Mouse (Mus musculus) left cerebral cortex, adult 11 months (tissue): Measurements from ENCODE around the gene Taf8.

ENCODE experiments used
- DNase-seq: peaks from one replicate; pipeline ENCODE4 v3.0.0; 2022; ENCODE audit warnings: low spot score

Taf8 gene

GRCm38 (mm10) chr17:47501946-47502706, at the start of gene Taf8:
Gene Taf8 (minus strand): TSS chr17:47502292.
- DNase-seq, result peak; percentile 89

DNA sequence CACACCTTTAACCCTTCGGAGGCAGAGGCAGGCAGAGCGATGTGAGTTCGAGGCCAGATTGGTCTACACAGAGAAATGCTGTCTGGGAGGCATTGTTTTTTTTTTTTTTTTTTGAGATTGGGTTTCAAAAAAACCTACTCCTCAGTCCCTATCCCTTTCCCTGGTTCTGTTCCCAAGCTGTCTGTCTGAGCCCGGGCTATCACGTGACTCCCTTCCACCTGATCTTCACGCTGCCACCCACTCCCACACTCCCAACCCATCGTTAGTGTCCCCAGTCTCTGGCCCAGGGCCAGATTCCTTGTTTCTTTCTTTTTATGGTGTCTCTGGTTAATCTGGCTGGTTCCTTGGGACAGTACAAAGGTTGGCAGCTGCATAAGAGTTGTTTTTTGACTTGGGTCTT, 49.0 kb upstream of the Taf8 start:
- no peak for DNase-seq

DNA sequence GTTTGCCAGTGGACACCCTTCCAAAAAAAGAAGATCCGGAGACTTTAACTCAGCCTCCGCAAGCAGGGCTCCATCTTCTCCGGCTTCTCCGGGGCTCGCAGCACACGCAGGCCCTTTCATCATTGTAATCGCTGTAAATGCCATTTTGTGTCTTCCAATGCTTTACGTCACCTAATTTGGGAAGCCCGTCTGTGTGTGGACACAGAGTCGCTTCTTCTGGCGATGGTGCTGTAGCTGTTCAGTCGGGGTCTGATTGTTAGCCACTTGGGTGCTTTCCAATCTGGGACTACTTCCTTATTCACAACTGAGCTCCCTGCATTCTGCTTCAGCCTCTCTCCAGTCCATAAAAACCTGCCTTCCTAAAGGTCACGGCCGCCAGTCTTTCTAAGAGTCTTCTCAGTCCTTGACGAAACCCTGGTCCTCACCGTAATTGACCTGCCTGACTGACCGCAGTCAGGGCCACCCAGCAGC, 43.8 kb upstream of the Taf8 start:
- peak; percentile 29 for DNase-seq

GRCm38 (mm10) chr17:47545154-47545553, 43.1 kb upstream of the Taf8 start:
- DNase-seq, result no peak

- DNase-seq, result no peak
Measured at GRCm38 (mm10) chr17:47543051-47543650, 41.1 kb upstream of the Taf8 start.

DNA sequence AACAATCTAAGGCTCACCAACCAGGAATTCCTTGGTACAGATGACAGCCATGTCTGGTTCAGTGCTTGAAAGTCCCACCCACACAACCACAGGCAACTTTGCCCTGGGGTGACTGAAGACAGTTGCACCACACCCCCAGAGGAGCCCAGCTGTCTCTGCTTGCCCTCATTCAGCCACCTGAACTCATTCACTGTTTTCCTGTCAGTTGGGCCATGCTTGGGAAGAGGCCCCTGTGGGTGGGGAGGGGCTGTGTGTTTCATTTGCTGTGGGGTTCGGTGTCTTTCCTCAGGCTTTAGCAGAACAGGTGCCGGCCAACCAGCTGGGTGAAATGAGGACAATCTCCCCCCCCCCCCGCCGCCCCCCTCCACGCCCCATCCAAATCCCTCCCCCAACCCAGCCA, 40.0 kb upstream of the Taf8 start:
- DNase-seq, result no peak

DNA sequence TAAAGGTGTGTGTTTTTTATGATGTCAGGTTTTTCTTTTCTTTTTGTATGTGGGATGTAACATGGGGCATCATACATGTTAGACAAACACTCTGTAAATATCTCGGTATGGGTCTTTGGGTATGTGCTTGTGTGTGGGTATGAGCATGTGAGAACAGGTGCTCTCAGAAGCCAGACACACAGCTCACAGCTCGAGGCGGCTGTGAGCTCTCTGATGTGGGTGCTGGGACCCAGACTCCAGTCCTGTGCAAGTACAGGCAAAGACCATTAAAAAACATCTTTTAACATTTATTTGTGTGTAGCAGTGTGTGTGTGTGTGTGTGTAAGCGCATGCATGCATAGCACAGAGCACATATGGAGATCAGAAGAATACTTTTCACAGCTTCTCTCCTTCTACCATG, 37.0 kb upstream of the Taf8 start:
- no peak for DNase-seq

GRCm38 (mm10) chr17:47538049-47538448, 36.0 kb upstream of the Taf8 start:
- DNase-seq, result no peak

DNA sequence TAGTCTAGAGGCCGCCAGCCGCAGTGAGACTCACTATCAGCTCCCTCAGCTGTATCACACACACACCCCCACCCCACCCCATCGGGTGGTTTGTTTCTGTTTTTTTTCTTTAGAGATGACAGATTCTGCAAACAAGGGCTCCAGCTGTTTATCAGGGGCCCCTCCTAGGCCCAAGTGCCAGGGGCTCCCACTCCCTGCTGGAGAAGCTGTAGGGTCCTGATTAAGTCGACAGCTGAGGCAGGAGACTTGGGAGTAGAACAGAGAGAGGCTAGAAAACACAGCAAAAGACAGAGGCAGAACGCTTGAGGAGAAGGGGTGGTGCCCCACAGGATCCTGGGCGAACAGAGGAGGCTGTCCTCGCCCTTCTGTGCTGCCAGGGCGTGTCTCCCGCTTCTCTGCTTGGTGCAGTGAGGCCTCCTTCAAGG, 33.7 kb upstream of the Taf8 start:
- no peak for DNase-seq

- DNase-seq, result no peak
Measured at GRCm38 (mm10) chr17:47533691-47534090, 31.6 kb upstream of the Taf8 start.

- DNase-seq, result no peak
Measured at GRCm38 (mm10) chr17:47532364-47532763, 30.3 kb upstream of the Taf8 start.

DNA sequence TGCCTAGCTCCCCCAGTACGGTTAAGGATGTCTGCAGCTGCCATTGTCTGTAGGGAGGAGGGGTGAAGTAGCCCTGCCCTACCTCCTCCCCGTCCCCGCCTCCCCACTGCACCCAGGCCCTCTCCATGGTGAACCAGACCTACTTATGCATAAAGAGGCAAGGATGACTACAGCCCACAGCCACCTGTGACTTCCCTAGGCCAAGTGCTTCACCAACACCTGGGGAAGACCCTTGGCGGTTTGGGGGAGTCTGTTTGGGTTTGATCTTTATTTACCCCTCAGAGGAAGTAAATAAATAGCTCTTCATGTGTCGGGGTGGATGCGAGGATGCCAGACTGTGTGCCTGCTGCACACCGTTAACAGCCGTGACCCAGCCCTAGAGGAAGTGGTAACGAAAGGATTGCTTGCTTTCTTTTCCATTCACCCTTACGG, 29.3 kb upstream of the Taf8 start:
- DNase-seq, result no peak

GRCm38 (mm10) chr17:47529595-47529994, 27.5 kb upstream of the Taf8 start:
- no peak for DNase-seq

GRCm38 (mm10) chr17:47528919-47529318, 26.8 kb upstream of the Taf8 start:
- DNase-seq, result no peak

- no peak for DNase-seq
Measured at GRCm38 (mm10) chr17:47527581-47528300, 25.6 kb upstream of the Taf8 start.

DNA sequence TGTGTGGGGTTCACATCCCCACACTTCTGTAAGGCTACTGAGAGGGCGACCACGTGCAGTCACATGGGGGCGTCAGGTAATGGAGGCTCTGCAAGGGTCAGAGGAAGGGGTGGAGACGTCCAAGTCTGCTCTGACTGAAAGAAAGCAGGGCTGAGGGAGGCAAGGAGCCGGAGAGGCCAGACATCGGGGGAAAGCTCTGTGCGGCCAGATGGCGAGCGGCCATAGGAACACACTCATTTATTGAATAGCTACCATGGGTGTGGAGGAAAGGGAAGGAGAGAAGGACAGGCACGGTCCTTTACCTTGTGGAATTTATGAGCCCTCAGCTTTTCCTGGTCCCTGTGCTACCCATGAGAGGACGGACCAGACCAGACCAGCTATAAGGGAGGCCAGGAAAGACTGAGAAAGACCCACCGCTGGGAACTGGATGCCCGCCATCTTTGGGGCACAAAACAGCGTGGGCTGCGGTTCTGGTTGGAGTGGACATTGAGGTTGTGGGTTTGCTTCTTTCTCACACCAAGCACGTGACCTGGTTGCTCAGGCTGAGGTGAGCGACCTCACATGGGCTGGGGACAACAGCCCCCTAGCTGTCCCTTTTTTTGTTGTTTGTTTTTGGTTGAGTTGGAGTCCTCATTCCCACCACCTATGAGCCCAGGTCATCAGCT, 24.9 kb upstream of the Taf8 start:
- DNase-seq, result no peak

DNA sequence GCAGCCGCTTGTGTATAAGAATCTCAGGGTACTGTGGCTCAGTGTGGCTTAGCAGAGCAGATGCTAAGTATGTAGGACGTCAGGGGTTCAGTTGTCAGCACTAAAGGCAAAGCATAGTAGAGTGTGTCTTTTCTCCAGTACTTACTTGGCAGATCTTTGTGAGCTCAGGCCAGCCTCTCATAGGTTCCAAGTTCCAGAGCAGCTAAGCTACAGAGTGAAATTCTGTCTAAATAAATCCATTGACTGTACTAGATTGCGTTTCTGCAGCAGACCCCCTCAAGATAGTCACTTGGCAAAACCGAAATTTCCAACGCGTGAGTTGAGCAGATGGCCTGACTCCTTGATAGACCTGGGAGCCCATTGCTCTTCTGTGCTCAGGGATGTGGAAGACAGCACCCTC, 22.9 kb upstream of the Taf8 start:
- no peak for DNase-seq

- no peak for DNase-seq
Measured at GRCm38 (mm10) chr17:47524055-47524454, 22.0 kb upstream of the Taf8 start.

DNA sequence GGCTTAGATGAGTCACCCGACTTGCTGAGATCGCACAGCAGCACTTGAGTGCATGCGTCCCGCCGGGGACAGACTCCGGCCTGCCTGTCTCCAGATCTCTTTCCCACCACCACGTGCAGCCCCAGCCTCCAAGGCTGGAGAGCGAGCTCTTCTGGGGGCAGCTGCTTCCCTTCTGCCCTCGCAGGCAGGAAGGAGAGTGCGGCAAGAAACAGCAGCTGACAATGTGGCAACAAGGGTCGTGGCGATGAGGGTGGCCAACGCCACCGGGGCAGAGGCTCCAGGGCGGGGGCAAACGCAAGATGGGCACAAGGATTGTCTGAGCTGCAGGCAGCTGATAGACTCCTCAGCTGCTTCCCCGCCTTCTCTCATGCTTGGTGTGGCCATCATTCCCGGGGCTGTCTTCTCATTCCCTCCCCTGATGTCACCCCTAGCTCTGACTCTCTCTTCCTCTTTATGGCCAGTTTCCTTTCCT, 21.2 kb upstream of the Taf8 start:
- no peak for DNase-seq

GRCm38 (mm10) chr17:47522536-47522935, 20.4 kb upstream of the Taf8 start:
- no peak for DNase-seq

DNA sequence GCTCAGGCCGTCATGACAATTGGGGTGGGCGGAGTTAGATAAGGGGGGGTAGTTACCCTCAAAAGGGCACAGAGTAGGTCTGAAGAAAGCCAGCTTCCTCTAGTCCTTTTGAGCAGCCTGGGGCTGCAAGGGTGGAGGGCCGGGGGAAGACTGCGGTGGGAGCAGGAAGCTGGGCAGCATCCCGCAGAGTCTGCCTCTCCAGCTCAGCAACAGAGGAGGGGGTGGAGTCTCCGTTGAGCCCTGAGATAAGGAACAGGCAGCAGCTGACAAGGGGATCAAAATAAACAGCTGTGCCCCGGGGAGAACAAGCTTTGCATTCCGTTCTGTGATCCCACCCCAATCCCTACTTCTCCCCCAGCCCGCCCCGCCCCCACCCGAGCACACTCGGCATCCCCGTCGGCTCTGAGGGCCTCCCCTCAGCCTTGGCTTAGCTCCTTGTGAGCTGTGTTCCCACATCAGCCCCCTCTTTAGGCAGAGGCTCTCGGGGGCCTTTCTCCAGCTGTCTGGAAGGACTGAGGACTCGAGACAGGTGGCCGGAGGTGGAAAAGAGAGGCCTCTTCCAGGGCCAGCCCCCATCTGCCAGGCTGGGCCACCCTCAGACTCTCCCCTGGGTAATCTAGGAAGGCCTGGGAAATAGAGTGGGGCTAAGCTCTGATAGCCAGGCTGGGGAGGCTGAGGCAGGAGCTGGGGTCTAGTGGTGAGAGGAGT, 19.6 kb upstream of the Taf8 start:
- no peak for DNase-seq

DNA sequence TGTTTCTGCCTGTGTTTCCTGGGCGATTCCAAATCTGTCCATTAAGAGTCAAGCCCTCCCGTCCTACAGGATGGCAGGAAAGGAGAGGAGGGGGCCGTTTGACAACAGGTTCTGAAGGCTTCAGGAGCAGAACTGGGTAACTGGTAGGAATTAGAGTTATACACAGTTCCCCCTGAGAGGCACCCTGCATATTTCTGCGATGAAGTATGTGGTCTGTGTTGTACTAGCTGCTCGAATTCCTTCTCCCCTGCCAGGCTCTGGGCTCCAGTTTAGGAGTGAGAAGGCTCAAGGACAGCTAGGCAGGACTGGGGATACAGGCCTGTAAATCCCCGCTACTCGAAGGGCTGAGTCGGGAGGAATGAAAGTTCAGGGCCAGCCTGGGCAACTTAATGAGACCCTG, 16.1 kb upstream of the Taf8 start:
- DNase-seq, result no peak
